Mouse (Mus musculus) right cerebral cortex, adult 2 months (tissue): ENCODE measurements around the gene Tead2.
A peak's percentile ranks its signal among the peaks of the same experiment; 100 is the strongest.

Experiments
- DNase-seq, 2 experiments: peaks; one replicate each; pipeline ENCODE4 v3.0.0; 2021 to 2022; ENCODE audit warnings: low spot score in 2 of 2

Tead2 gene

GRCm38 (mm10) chr7:45257063-45257840 is 41.7 kb downstream of the Tead2 start:
- peak; percentile 55 to 63 for DNase-seq

GRCm38 (mm10) chr7:45259281-45259680 is 43.7 kb downstream of the Tead2 start:
- no peak for DNase-seq

GRCm38 (mm10) chr7:45262266-45262665 is 46.7 kb downstream of the Tead2 start:
- DNase-seq = no peak

- no peak for DNase-seq
Measured at GRCm38 (mm10) chr7:45263006-45263607, 47.6 kb downstream of the Tead2 start.

- DNase-seq = no peak
Measured at GRCm38 (mm10) chr7:45264348-45264747, 48.8 kb downstream of the Tead2 start.

- no peak for DNase-seq
Measured at GRCm38 (mm10) chr7:45265518-45265917, 50.0 kb downstream of the Tead2 start.

GRCm38 (mm10) chr7:45272786-45273412 is 57.3 kb downstream of the Tead2 start:
- no peak for DNase-seq

GRCm38 (mm10) chr7:45273672-45274071 is 58.1 kb downstream of the Tead2 start:
- no peak for DNase-seq

GRCm38 (mm10) chr7:45277136-45277760 is 61.7 kb downstream of the Tead2 start, which contains the start of gene Slc6a21:
Slc6a21 (plus strand) TSS chr7:45277513.
- DNase-seq = peak; percentile 75 to 76
